Mouse (Mus musculus) lung, postnatal 25 days (tissue): Measurements from ENCODE around the gene Srr.

ENCODE experiments used
- DNase-seq: peaks from one replicate; pipeline ENCODE4 v3.0.0; 2022; ENCODE audit warnings: low spot score

Gene Srr

GRCm38 (mm10) chr11:74925577-74926387 is at the start of gene Srr, which contains the start of gene Smg6:
Gene Srr, minus strand, starts transcription at chr11:74925948.
Gene Smg6, plus strand, starts transcription at chr11:74925823.
- DNase-seq = peak; percentile 94

- DNase-seq = no peak
These were observed 48.9 kb upstream of the Srr start for GRCm38 (mm10) chr11:74974615-74975014.

- no peak for DNase-seq
These were observed 47.8 kb upstream of the Srr start for GRCm38 (mm10) chr11:74973290-74974157.

GRCm38 (mm10) chr11:74965516-74965915 is 39.8 kb upstream of the Srr start:
- DNase-seq = no peak

GRCm38 (mm10) chr11:74962846-74963407 is 37.2 kb upstream of the Srr start:
- DNase-seq = no peak

GRCm38 (mm10) chr11:74961953-74962352 is 36.2 kb upstream of the Srr start:
- DNase-seq = no peak

GRCm38 (mm10) chr11:74960031-74960551 is 34.3 kb upstream of the Srr start:
- peak; percentile 14 for DNase-seq

- peak; percentile 51 for DNase-seq
These were observed 33.8 kb upstream of the Srr start for GRCm38 (mm10) chr11:74959501-74959900.

GRCm38 (mm10) chr11:74957600-74957999 is 31.9 kb upstream of the Srr start:
- DNase-seq = no peak

- DNase-seq = no peak
These were observed 30.3 kb upstream of the Srr start for GRCm38 (mm10) chr11:74956006-74956405.

GRCm38 (mm10) chr11:74954901-74955300 is 29.2 kb upstream of the Srr start:
- DNase-seq = peak; percentile 12

GRCm38 (mm10) chr11:74946348-74946747 is 20.6 kb upstream of the Srr start:
- peak; percentile 52 for DNase-seq

- DNase-seq = no peak
These were observed 4.6 kb upstream of the Srr start for GRCm38 (mm10) chr11:74930391-74930790.

GRCm38 (mm10) chr11:74929111-74929510 is 3.4 kb upstream of the Srr start:
- no peak for DNase-seq

GRCm38 (mm10) chr11:74927236-74927725 is 1.5 kb upstream of the Srr start:
- DNase-seq = no peak

- peak; percentile 69 for DNase-seq
These were observed 749 bp upstream of the Srr start for GRCm38 (mm10) chr11:74926388-74927005.

GRCm38 (mm10) chr11:74924149-74924548 is 1.6 kb downstream of the Srr start:
- peak; percentile 36 for DNase-seq

- DNase-seq = no peak
These were observed 6.5 kb downstream of the Srr start for GRCm38 (mm10) chr11:74919249-74919648.

GRCm38 (mm10) chr11:74912492-74912891 is 13.3 kb downstream of the Srr start:
- no peak for DNase-seq

- no peak for DNase-seq
These were observed 15.8 kb downstream of the Srr start for GRCm38 (mm10) chr11:74909978-74910377.

- no peak for DNase-seq
These were observed 16.9 kb downstream of the Srr start for GRCm38 (mm10) chr11:74908618-74909399.
